Comparison of ENCODE assay signal across 8 mouse cellular contexts in genomic region chr5:134582221-134582907, GRCm38 (mm10). TPM values are rescaled to one million over a fixed set of nuclear protein-coding genes. Genes with fewer than 3 reads are reported as not detected.
DNase-seq lines count a peak whose midpoint lies in the region; ATAC-seq and TF ChIP-seq lines count a peak whose summit lies in the region.

No protein-coding gene starts in this region.

- peaks cover 44% of the 10 kb centered on the region for H3K4me1 ChIP-seq in G1E (ENCODE audit: insufficient read depth, low read depth, low read length)
- peaks cover 5% of the 10 kb centered on the region; the same call in 1 of the 2 replicates for H3K4me1 ChIP-seq in forebrain, postnatal 0 days (ENCODE audit: insufficient read depth)
- H3K4me1 ChIP-seq in lung, embryonic 16.5 days (replicated peaks; ENCODE audit: control insufficient read depth, insufficient read depth, low read length) = peaks cover 9% of the 10 kb centered on the region

- H3K9ac ChIP-seq in forebrain, postnatal 0 days = peak overlapping the region; percentile 77
- H3K9ac ChIP-seq in lung, embryonic 16.5 days (ENCODE audit: low read length) = peak overlapping the region; percentile 95

- peak overlapping the region; percentile 89 for H3K4me3 ChIP-seq in G1E (ENCODE audit: low read depth, low read length)
- H3K4me3 ChIP-seq in forebrain, postnatal 0 days (ENCODE audit: low read depth, low read length) = peak overlapping the region; percentile 82
- H3K4me3 ChIP-seq in lung, embryonic 16.5 days (ENCODE audit: low read length) = peak overlapping the region; percentile 99

- H3K27me3 ChIP-seq in G1E (ENCODE audit: insufficient read depth, low read length) = no peaks in the 10 kb centered on the region
- no peaks in the 10 kb centered on the region for H3K27me3 ChIP-seq in forebrain, postnatal 0 days (ENCODE audit: insufficient read depth, low read length)
- no peaks in the 10 kb centered on the region for H3K27me3 ChIP-seq in lung, embryonic 16.5 days (ENCODE audit: control insufficient read depth, insufficient read depth, low read depth, low read length)

- peak overlapping the region; percentile 83 for H3K4me2 ChIP-seq in forebrain, postnatal 0 days (ENCODE audit: low read depth)
- H3K4me2 ChIP-seq in lung, embryonic 16.5 days (ENCODE audit: low read depth, low read length) = peak overlapping the region; percentile 94

- TF ChIP-seq CTCF in G1E (IDR thresholded peaks at IDR 0.05; ENCODE audit: low read depth, low read length) = no peak
- peak; percentile 84 for TF ChIP-seq CTCF in forebrain, postnatal 0 days (IDR thresholded peaks at IDR 0.05; ENCODE audit: low read depth)

- peak; percentile 92 for DNase-seq in G1E (ENCODE audit: low spot score)
- DNase-seq in cerebellum, adult 18-20 months = peak; percentile 97 to 99
- DNase-seq in forebrain, postnatal 0 days = peak; percentile 98
- peak; percentile 84 for DNase-seq in layer of hippocampus, adult 9-10 months (ENCODE audit: low spot score)
- DNase-seq in ovary, postnatal 10 days (ENCODE audit: low spot score) = peak; percentile 83
- DNase-seq in thymus, postnatal 10 days (ENCODE audit: low spot score in 2 of 2) = peak; percentile 95 to 97

- no peaks in the 10 kb centered on the region for H3K9me3 ChIP-seq in G1E (replicated peaks)
- no peaks in the 10 kb centered on the region for H3K9me3 ChIP-seq in forebrain, postnatal 0 days (ENCODE audit: low read length)
- no peaks in the 10 kb centered on the region for H3K9me3 ChIP-seq in lung, embryonic 16.5 days (ENCODE audit: control insufficient read depth, low read length)

- WGBS in forebrain, postnatal 0 days = 8% methylated on average over 29 of the region's 30 CpGs
- 7% methylated on average over 30 of the region's 30 CpGs for WGBS in lung, embryonic 16.5 days

- no peak overlapping the region for H3K27ac ChIP-seq in forebrain, postnatal 0 days (ENCODE audit: low read depth, low read length)
- H3K27ac ChIP-seq in lung, embryonic 16.5 days (ENCODE audit: low read length) = peak overlapping the region; percentile 43; the same call in 1 of the 2 replicates

- peak; percentile 88 for ATAC-seq in G1E (ENCODE audit: extremely low read depth, insufficient number of reproducible peaks, low FRiP score, poor library complexity, severe bottlenecking)
- peak; percentile 99 for ATAC-seq in forebrain, postnatal 0 days
- peak; percentile 93 to 98 for ATAC-seq in hematopoietic stem cell, adult 5-6 weeks (replicated peaks in 1 of 2; ENCODE audit: insufficient read depth in 1 of 2, low FRiP score in 2 of 2, low TSS enrichment in 1 of 2, low read depth in 1 of 2, poor library complexity in 2 of 2, severe bottlenecking in 2 of 2)
- peak; percentile 98 for ATAC-seq in lung, embryonic 16.5 days (ENCODE audit: low read depth)

- H3K36me3 ChIP-seq in G1E (replicated peaks) = peaks cover 26% of the 10 kb centered on the region
- H3K36me3 ChIP-seq in forebrain, postnatal 0 days (ENCODE audit: insufficient read depth) = peaks cover 8% of the 10 kb centered on the region; the same call in 1 of the 2 replicates
- no peaks in the 10 kb centered on the region for H3K36me3 ChIP-seq in lung, embryonic 16.5 days (ENCODE audit: control insufficient read depth, insufficient read depth, low read length)

RNA-seq across cellular contexts. Expression of gene Rfc2, which starts 1.2 kb away (rescaled TPM):
- total RNA-seq in G1E (2014; fragmentation: Nextera tagmentation) (230 and 241 TPM in 2 replicates), G1E (2017) (259 and 301 TPM in 2 replicates)
- polyA plus RNA-seq in G1E (2012) = 72.9 and 85.2 TPM in 2 replicates
- 68.9 and 97.5 TPM in 2 replicates for total RNA-seq in forebrain, postnatal 0 days (2014; rRNA removed)
- polyA plus RNA-seq in forebrain, postnatal 0 days (2015; fragmentation: Nextera tagmentation; extraction: Ambion mirVana) = 150 and 160 TPM in 2 replicates
- 131 and 189 TPM in 2 replicates for total RNA-seq in hematopoietic stem cell, adult 5-6 weeks (2017)
- 255 and 270 TPM in 2 replicates for polyA plus RNA-seq in lung, embryonic 16.5 days (2015; fragmentation: Nextera tagmentation; extraction: Ambion mirVana)

RNA-seq across cellular contexts. Expression of gene Syna, which starts 22.4 kb away (rescaled TPM):
- total RNA-seq in G1E (2014; fragmentation: Nextera tagmentation) = not detected in 2 replicates
- 0.11 TPM in 1 of 2 replicates, not detected in the other for total RNA-seq in G1E (2017)
- polyA plus RNA-seq in G1E (2012) = not detected in 2 replicates
- not detected in 2 replicates for total RNA-seq in forebrain, postnatal 0 days (2014; rRNA removed)
- 0.55 and 0.97 TPM in 2 replicates for polyA plus RNA-seq in forebrain, postnatal 0 days (2015; fragmentation: Nextera tagmentation; extraction: Ambion mirVana)
- total RNA-seq in hematopoietic stem cell, adult 5-6 weeks (2017) = not detected in 2 replicates
- 0.20 and 0.23 TPM in 2 replicates for polyA plus RNA-seq in lung, embryonic 16.5 days (2015; fragmentation: Nextera tagmentation; extraction: Ambion mirVana)

RNA-seq across cellular contexts. Expression of gene Clip2, which starts 30.1 kb away (rescaled TPM):
- total RNA-seq in G1E (2014; fragmentation: Nextera tagmentation) (0.53 TPM in 1 of 2 replicates, not detected in the other), G1E (2017) (0.12 and 0.38 TPM in 2 replicates)
- 0.28 and 0.33 TPM in 2 replicates for polyA plus RNA-seq in G1E (2012)
- total RNA-seq in forebrain, postnatal 0 days (2014; rRNA removed) = 162 and 164 TPM in 2 replicates
- polyA plus RNA-seq in forebrain, postnatal 0 days (2015; fragmentation: Nextera tagmentation; extraction: Ambion mirVana) = 12.7 and 14.5 TPM in 2 replicates
- 18.7 and 19.4 TPM in 2 replicates for total RNA-seq in hematopoietic stem cell, adult 5-6 weeks (2017)
- 4.6 and 4.7 TPM in 2 replicates for polyA plus RNA-seq in lung, embryonic 16.5 days (2015; fragmentation: Nextera tagmentation; extraction: Ambion mirVana)

RNA-seq across cellular contexts. Expression of gene Lat2, which starts 32.5 kb away (rescaled TPM):
- total RNA-seq in G1E (2014; fragmentation: Nextera tagmentation) (1.5 TPM in 1 of 2 replicates, not detected in the other), G1E (2017) (12.8 and 15.0 TPM in 2 replicates)
- polyA plus RNA-seq in G1E (2012) = 0.28 TPM in 1 of 2 replicates, not detected in the other
- 1.5 and 1.8 TPM in 2 replicates for total RNA-seq in forebrain, postnatal 0 days (2014; rRNA removed)
- 1.2 and 2.5 TPM in 2 replicates for polyA plus RNA-seq in forebrain, postnatal 0 days (2015; fragmentation: Nextera tagmentation; extraction: Ambion mirVana)
- total RNA-seq in hematopoietic stem cell, adult 5-6 weeks (2017) = 61.8 and 106 TPM in 2 replicates
- 1.8 and 3.3 TPM in 2 replicates for polyA plus RNA-seq in lung, embryonic 16.5 days (2015; fragmentation: Nextera tagmentation; extraction: Ambion mirVana)

RNA-seq across cellular contexts. Expression of gene Eif4h, which starts 56.9 kb away (rescaled TPM):
- total RNA-seq in G1E (2014; fragmentation: Nextera tagmentation) (326 and 375 TPM in 2 replicates), G1E (2017) (258 and 290 TPM in 2 replicates)
- polyA plus RNA-seq in G1E (2012) = 367 TPM in 2 replicates
- total RNA-seq in forebrain, postnatal 0 days (2014; rRNA removed) = 498 and 525 TPM in 2 replicates
- polyA plus RNA-seq in forebrain, postnatal 0 days (2015; fragmentation: Nextera tagmentation; extraction: Ambion mirVana) = 315 and 343 TPM in 2 replicates
- 180 and 255 TPM in 2 replicates for total RNA-seq in hematopoietic stem cell, adult 5-6 weeks (2017)
- 493 and 502 TPM in 2 replicates for polyA plus RNA-seq in lung, embryonic 16.5 days (2015; fragmentation: Nextera tagmentation; extraction: Ambion mirVana)

Comparison
In these comparisons a context has a peak if more than half of its experiments do, and no peak if none do; other contexts are left out.
1. RNA of gene Clip2, which starts 30.1 kb away (total RNA-seq): 162 to 164 TPM in forebrain, postnatal 0 days and 18.7 to 19.4 TPM in hematopoietic stem cell, adult 5-6 weeks; 0.12 to 0.53 TPM in G1E; every median in the first group is over 10 times any median in the second.
2. Peak in every context shown above with its lines, with median percentiles within 50 percentile points of each other: ATAC-seq, DNase-seq and H3K4me3 ChIP-seq.